Mouse (Mus musculus) cerebellum, postnatal 36 days (tissue): ENCODE measurements at regions not wholly inside any gene's neighbourhood (a gene's known extent, or its start where the extent isn't known, plus 50 kb on each side); places are given as distances from the start of the nearest gene placed in this dataset.
"Not testable (repeated sequence)": the region's sequence is repeated elsewhere in the genome, so short reads cannot be mapped to it uniquely, and the experiment has no call there.

Experiments used
- DNase-seq, 2 experiments: peaks; one replicate each; pipeline ENCODE4 v3.0.0; 2021 to 2022; ENCODE audit warnings: mixed read lengths in 2 of 2

DNA sequence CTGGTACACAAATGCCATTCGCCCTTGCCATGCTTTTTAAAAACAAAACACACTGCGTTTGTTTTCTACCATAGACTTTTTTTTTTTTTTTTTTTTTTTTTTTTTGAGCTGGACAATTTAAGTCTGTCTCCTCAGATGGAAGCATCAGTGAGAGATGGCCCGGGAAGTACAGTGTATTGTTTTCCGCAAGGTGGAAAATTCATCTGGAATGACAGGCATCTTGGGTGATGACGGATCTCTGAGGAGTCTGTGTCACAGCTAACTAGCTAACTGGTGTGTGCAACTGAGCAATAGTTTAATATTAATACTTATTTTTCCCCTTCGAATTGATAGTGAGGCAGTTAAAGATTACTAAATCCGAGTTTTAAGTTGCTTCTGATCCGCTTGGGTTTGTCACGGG, 228.7 kb upstream of the Arglu1 start:
- no peak for DNase-seq

DNA sequence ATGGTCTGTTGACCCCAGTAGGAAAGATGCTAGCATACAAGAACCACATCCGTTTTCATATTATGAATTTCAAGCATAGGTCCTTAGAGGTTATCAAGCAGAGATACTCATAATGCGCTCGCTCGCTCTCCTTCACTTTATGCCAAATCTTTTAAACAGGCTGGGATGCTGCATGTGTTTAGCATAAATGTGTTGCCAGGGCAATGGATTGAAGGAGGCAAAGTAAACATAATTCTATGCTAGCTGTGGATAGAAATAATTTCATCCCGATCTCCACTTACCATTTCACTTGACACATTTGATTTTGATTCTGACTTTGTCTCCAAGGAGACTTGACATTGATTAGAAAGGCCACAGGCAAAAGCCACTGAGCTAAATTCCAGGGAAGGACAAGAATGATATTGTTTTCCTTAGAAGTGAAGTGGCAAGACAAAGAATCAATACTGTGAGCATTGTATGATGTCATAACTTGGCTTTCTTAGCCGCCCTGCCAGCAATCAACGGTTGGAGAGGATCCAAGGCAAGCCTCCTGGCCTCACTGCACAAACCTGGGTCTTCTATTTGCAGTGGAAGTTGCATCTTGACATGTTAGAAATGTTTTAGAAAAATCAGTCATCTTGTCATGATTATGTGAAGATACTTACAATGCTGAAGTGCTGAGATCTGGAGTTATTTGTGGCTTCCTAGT, 217.3 kb upstream of the Arglu1 start:
- no peak for DNase-seq

DNA sequence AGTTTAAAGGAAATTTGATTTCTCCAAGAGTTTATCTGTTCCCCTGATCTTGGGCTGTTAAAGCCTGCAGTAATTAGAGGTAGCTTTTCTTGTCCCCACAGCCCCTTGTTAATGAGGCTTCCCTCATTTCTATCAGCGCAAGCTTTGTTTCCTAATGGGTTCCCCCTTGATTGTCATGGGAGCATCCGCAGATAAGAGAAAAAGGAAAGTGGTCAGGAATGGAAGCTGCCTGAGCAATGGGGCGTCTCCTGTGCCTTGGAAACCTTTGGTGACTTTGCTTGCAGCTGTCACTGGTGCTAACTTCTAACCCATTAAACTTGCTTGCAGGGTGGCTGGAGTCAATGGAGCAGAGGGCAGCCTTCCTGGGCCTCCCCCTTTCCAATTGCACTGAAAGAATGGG, 202.7 kb upstream of the Arglu1 start:
- no peak for DNase-seq

GRCm38 (mm10) chr8:8877286-8877685, 187.0 kb upstream of the Arglu1 start:
- no peak for DNase-seq

- DNase-seq = no peak
Observed at GRCm38 (mm10) chr8:8876879-8877278, 186.6 kb upstream of the Arglu1 start.

DNA sequence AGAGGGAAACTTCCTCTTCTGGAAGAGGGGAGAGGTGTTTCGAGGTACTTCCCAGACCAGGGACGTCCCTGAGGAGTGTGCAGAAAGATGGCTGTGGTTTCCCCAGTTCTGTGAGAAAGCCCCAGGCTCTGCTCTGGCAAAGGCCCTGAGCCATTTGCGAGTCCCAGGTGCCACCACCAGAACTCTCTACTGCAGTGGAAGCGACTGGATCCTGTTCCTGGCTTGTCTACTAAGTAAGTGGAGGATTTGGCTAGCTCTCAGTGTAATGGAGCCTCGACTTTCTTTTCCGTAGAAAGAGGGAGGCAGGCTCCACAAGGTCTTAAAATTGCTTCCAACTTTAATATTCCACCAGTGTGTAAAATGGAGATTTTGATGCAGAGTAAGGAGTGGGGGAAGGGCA, 186.1 kb upstream of the Arglu1 start:
- DNase-seq = no peak

- DNase-seq = no peak
Observed at GRCm38 (mm10) chr8:8871938-8872337, 181.6 kb upstream of the Arglu1 start.

- no peak for DNase-seq
Observed at GRCm38 (mm10) chr8:8871039-8871438, 180.7 kb upstream of the Arglu1 start.

GRCm38 (mm10) chr8:8870487-8870886, 180.2 kb upstream of the Arglu1 start:
- no peak for DNase-seq

- DNase-seq = no peak
Observed at GRCm38 (mm10) chr8:8869338-8869737, 179.0 kb upstream of the Arglu1 start.

- DNase-seq = no peak
Observed at GRCm38 (mm10) chr8:8867924-8868323, 177.6 kb upstream of the Arglu1 start.

DNA sequence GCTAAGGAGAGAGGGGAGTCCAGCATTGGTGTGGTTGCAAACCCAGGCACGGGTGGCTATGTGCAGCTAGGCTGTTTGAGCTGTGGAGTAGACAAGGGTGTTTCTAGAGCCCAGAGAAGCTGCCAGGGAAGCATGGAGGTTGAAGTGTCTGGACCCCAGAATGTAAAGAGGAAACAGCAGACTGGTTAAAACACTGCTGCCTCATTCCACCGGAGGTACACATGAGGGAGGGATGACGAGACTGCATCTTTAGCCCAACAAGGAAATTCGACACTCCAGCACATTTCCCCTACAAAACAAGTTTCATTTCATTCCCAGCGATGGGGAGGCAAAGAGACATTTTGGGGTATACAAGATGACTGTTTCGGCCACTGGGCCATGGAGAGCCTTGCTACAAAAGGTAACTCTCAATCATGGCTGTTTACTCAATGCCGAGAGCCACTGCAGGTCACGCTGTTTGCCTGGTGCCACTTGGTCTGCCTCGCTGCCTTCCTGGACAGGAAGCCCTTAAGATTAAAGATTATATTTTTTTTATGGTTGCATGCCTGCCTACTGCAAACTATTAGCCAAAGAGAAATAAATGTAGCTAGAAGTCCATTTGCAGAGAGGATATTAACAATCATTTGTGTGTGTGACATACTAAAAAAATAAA, 176.9 kb upstream of the Arglu1 start:
- DNase-seq = no peak

DNA sequence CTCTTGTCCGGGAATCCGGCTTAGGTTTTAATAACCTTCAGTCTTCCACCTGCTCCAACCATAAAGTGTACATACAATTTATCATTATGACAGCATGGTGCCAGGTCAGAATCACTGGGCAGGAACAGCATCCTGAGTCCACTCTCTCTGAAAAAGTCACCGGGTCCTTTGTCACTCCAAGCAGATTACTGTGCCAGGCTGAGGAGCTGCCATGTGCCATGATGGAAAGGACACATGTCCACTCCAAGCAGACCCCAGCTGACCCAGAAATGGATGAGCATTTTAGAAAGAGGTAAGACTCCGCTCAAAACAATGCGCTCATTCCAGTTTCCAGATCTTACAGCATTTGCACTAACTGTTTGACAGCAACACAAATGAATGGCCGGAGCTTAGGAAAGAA, 172.4 kb upstream of the Arglu1 start:
- DNase-seq = no peak

DNA sequence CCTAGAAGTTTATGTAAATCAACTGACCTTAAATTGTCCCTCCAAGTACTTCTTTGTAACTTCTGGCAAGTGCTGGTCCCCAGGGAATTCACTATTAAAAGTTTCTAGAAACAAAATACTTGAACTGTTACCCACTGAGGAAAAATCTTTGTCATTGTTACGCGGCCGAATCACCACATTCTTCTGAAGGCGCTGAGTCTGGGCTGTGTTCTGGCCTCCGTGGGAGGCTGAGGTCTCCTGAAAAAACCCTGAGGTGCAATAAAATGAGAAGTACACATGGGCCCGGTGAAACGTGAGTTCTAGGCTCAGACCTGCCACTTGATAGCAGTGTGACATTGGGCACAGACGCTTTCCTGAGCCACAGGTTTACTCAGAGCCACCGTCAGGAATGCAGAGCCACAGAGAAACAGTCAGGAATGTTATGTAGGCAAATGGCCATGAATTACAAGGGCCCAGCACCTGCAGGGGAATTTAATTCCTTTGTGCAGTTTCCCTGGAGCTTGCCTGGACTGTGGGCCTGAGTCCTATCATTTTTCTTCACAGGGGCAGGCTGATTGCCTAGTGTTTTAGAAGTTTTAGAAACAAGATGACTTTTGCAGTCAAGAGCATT, 171.1 kb upstream of the Arglu1 start:
- no peak for DNase-seq

DNA sequence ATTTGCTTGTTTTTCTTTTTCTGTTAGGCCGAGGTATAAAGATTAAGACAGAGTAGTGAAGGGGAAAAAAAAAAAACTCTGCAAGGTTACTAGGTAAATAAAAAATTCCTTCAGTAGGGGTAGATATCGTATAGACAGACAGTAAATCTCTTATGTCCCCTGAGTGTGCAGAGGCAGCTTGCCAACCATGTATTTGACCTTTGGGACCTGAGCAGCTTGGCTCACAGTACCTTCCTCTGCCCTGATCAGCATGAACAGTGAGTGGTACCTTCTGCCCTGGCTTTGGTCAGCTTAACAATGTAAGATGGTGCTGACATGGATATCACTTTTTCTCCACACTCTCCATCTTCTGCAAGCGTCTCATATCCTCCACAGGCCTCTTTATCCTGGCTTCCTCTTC, 168.3 kb upstream of the Arglu1 start:
- DNase-seq = no peak

DNA sequence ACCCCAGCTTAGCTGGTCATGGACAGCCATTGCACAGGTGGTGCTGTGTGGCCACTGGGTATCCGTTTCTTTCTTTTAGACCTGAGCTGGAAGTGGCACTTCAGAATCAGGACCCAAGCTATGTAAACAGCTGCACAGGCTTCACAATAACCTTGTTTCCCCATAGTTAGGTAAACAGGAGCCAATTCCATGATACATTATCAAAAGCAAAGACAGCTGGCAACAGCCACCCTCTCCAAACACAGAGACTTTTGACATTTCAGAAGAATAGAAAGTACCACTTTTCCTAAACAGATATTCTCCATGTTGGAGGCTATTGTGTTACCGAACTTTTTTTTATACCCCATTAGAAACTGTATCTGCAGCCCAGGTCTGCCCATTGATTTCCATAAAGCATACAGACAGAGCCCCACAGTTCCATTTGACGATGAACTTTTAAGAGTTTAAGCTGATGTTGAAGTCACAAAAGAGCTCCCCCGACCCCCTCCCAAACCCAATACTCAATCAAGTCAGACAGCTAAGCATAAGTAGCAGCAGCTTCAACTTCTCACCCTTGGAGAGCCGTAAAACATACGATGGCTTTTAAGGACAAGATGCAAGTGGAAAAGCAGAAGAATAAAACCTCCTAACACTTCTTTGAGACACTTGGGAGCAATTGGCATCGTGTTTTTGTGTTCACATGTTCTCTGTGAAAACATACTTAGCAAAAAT, 162.5 kb upstream of the Arglu1 start:
- DNase-seq = no peak

DNA sequence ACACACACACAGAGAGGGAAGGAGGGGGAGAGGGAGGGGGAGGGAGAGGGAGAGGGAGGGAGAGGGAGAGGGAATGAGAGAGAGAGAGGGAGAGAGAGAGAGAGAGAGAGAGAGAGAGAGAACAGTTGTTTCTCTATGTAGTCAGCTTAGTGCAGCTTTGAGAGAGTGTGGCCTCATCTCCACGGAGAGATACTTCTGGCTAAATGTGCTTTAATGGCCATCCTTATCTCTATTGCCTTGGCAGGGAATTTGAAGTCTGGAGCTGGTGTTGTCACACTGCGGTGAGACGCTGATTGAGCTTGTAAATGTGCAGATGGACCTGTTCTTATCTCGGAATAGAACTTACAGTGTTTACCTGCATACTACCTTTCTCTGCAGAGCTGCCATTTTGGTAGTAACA, 160.9 kb upstream of the Arglu1 start:
- no peak for DNase-seq

DNA sequence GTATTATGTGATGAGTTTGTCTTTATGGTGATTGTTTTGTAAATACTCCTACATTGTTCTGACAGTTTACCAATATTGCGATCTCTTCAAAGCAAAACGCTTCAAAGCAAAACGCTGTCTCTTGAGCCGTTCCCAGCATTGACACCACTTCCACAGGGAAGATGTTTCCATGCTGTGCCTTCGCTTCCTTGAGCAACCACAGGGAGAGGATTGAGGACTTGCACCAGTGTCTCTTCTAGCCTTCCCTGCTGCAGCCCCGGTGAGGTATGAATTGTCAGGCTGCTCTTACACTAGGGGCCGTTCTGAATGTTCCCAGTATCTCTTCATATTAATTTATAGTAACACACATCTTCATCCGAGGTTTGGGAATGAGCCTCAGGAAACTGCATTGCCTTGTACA, 160.4 kb upstream of the Arglu1 start:
- DNase-seq = no peak

DNA sequence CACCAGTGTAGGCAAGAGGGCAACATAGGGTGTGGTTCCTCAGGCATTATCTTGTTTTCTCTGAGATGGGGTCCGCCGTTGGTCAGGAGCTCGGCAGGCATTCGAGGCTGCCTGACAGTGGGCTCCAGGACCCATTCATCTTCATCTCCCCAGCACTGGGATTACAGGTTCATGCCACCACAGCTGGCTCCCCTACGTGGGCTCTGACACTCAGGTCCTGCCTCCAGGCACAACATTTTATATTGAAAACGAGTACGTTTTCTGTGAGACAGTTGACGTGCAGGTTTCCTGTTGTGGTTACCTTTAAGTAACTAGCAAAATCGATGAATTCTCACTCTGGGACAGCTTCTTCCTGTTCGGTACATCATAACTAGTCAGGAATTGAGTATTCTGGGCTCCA, 157.3 kb upstream of the Arglu1 start:
- no peak for DNase-seq

DNA sequence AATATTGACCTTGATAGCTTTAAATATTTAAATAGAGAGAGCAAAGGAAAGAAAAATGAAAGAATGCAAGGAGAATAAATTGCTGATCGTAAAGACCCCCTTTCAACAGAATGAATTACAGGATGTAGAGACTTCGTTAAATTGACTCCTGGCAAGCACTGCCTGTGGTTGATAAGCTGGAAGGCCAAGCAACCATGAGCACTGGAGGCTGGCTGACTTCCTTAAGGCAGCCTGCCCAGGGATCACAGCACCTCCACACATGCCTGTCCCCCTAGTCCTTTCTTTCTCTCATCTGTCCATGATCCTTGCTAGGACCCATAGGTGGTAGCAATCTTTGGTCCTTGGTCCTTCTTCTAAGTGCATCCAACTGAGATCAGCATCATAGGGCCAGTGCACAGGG, 152.0 kb upstream of the Arglu1 start:
- DNase-seq = no peak

DNA sequence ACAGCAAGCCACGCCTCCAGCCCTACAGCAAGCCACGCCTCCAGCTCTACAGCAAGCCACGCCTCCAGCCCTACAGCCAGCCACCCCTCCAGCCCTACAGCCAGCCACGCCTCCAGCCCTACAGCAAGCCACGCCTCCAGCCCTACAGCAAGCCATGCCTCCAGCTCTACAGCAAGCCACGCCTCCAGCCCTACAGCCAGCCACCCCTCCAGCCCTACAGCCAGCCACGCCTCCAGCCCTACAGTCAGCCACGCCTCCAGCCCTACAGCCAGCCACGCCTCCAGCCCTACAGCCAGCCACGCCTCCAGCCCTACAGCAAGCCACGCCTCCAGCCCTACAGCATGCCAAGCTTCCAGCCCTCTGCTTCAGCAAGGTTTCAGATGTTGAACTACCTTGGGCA, 145.8 kb upstream of the Arglu1 start:
- not testable (repeated sequence) for DNase-seq

- no peak for DNase-seq
Observed at GRCm38 (mm10) chr8:8831306-8831705, 141.0 kb upstream of the Arglu1 start.

GRCm38 (mm10) chr8:8829230-8829629, 138.9 kb upstream of the Arglu1 start:
- DNase-seq = no peak

DNA sequence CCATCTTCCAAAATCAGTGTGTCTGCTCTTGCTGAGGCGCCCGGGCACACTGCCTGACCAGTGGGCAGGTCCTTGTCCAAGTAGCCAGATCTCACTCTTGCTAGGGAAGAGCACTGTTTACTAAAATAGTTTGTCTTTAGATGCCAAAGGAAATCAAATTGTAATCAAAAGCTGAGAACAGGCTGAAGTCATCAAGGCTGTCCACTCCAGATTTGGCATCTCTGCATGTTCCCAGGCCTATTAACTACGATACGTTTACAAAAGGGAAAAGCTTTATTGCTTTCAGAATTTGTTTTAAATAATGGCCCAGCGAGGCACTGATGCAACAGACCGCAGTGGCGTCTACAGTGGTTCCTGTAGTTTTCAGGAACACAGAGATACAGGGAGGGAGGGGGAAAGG, 137.2 kb upstream of the Arglu1 start:
- DNase-seq = no peak
